Mouse (Mus musculus) WW6 (cell line): ENCODE measurements at regions not wholly inside any gene's neighbourhood (a gene's known extent, or its start where the extent isn't known, plus 50 kb on each side); places are given as distances from the start of the nearest gene placed in this dataset.

Experiments
- DNase-seq: peaks from one replicate; pipeline ENCODE4 v3.0.0-alpha.2; 2013; ENCODE audit warnings: low read depth, low spot score

DNA sequence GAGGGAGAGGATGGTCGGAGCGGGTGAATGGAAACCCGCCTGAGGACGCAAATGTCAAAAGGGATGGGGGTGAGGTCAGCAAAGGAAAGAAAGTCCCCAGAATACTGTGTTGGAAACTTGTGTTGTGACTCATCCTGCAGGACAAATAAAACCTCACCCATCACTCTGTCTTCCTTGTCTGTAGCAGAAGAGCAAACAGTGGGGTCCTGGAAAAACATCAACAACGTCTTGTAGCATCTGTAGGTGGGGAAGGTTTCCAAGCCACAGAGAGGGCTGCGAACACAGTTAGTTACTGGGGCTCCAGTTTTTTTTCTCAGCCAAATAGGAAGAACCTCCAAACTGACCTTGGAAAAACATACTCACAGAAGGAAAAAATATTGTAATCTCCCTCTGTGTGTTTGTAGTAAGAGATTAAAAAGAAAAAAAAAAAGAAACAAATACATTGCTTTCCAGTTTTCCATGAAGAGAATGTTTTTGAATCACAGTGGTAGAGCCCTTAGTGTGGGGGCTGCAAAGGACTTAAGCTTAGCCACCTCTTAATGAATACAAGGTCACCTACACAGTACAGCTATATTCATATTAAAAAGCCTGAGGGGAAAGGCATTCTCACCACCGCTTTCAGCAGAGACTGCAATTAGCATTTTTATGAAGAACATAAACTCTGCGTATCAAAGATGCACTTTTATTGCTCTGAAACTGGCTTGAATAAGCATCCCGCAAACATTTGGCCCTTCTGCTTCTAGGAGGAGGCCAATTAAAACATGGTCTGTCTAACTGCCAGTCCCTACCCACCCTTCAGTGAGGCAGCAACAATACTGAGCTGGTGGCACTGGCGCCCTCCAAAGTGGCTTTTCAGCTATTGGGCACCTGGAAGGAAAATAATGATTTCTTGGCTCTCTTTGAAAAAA, 198.6 kb upstream of the Tprg start:
- no peak for DNase-seq

DNA sequence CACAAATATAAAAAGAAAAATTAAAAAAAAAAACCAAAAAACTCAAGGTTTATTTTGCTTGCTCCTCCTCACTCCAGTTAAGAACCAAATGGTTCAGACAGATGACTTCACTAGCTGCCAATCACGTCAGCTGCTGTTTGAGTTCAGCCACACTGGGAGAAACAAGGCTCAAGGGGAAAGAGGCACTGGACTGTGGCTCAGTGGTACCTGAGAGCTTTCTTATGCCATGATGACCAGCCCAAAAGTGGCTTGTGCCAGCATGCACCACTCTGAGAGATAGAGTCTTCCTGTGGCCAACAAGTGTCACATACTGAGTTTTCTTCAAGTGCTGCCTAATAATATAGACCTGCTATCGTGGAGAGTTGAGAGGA, 198.0 kb upstream of the Tprg start:
- no peak for DNase-seq

DNA sequence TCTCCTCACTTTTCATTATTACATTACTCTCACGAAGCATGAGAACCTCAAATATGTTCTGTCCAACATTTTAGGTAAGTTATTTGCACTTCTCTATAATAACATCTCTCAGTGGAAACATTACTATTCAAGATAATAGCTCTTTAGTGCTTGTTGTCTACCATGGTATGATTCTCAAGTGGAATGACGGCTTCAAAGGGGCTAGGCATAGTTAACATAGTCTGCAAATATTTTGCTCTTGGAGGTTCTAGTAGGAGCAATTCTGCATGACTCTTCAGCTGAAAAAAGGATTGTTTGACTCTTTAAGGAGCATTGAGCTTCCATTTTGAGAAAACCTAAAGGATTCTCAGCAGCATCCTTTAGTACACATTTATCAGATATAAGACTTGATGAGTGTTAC, 182.5 kb upstream of the Tprg start:
- DNase-seq = no peak

DNA sequence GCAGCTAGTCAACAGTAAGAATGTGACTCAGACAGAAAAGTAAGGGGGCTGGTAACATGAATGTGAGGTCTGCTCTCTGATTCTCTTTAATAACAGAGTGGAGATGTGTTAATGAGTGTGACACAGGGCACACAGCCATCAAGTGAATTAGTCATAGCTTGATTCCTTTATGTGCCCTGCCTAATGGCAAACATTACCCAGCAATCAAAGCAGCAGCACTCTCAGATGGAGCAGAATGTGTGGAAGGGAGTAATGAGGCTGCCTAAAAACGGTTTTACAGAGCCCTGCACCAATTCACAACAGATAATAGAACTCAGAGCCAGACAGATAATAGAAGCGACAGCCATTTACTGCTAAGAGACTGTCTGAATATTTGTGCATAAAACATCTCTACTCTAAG, 182.0 kb upstream of the Tprg start:
- no peak for DNase-seq

DNA sequence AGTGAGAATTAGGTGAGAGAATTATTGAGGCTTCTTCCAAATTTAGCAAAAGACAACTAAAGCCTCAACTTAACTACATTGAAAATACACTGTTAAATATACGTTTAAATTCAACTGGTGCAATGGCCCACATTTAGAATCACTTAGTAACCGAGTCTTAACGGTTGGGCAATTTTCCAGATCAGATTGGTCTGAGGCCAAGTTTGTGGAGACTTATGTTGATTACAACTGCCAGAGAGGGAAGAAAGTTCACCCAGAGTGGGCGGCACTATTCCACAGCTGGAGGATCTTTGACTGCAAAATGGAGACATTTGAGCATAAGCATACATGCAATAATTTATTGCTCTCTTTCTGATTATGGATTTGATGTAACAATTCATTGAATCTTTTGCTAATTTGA, 146.5 kb upstream of the Tprg start:
- no peak for DNase-seq

DNA sequence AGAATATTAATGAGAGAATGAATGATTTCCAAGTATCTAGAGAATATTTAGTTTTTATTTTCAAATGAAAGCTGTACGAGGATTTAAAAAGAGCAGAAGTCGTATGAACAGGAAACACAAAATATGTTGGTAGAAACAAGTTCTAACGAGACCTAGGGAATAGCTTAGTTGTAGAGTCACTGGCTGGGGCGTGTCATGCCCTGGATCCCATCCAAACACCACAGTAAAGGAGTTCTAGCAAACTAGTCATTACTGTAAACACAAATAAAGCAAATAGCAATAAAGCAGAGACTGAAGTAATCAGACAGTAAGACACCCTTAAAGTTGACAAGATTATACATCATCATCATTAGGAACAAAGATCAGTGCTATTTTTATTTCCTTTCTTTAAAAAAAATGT, 139.1 kb upstream of the Tprg start:
- DNase-seq = no peak

DNA sequence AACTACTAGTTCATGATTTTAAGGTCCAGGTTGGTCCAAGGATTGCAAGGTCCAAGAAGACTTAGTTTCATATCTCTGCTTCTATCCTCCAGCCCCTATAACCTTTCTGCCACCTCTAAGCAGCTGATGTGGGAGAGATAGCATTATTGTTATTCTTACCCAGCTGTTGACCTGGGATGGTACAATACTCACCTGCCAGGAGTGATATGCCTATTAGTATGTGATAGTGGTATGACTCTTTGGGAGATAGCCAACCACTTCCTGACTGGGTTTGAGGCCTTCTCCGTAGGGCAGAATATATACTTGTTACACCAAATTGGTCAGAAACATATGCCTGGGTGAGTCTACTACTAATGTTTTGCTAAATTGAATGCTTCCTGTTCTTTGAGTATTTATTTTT, 137.4 kb upstream of the Tprg start:
- DNase-seq = no peak

DNA sequence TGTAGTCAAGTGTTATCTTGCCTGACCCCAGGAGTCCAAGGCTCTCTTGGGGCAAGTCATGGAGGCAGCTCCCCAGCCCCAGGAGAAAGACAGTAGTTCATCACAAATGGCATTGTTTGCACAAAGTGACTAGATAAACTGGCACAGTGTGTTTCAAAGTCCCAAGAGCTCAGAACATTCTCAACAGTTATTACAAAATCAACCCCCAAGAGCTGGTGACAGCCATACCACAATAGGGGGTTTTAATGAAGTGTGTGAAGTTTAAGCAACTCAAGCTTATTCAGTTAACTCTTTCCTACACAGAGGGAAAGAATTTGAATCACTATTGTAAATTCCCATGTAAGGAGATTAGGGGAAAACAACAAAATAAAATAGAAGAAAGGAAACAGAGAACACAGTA, 109.7 kb upstream of the Tprg start:
- DNase-seq = no peak

DNA sequence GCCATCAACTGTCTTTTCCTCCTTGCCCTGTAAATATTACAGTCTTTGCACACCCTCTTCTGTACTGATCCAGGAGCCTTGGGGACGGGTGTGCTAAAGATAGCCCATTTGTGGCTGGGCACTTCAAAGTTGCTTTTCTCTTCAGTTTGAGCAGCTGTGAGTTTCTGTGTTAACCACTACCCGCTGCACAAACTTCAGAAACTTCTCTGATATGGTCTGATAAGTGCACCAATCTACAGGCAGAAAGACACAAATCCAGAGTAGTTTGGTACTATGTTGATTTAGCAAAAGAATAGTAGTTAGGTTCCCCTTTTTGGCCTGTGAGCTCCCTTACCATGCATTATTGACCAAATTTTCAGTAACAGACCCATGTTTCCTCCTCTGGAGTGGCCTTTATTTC, 108.6 kb upstream of the Tprg start:
- no peak for DNase-seq

DNA sequence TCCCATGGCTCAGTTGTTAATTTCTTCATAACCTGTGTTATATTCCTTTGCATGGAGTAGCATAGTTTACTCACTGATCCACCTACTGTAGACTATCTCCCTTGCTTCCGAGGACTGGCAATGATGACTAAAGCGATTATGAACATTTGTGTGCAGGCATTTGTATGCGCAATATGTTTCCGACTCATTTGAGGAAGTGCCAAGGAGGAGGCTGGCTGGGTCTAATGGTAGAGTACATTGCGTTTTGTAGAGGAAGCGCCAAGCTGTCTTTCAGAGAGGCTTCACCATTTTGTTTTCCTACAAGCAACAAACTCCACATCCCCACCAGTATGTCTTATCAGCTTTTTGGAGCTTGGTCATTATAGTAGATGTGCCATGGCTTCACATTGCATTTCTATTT, 104.7 kb upstream of the Tprg start:
- no peak for DNase-seq

DNA sequence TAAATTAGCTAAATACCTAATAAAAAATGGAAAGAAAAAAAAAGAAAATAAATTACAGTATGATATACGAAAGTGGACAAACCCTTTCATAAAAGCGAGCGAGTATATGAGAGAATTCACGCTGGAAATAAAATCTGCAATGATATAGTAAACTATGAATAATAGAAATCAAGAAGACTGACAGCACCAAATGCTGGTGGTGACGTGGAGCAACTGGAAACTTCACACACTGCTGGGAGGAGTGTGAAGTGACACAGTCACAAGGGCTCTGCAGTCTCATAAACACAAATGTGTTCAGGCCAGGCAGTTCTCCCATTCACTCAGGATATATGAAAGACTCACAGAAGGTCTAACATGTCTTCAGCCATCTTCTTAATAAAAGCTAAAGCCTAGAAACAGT, 89.5 kb upstream of the Tprg start:
- DNase-seq = no peak

DNA sequence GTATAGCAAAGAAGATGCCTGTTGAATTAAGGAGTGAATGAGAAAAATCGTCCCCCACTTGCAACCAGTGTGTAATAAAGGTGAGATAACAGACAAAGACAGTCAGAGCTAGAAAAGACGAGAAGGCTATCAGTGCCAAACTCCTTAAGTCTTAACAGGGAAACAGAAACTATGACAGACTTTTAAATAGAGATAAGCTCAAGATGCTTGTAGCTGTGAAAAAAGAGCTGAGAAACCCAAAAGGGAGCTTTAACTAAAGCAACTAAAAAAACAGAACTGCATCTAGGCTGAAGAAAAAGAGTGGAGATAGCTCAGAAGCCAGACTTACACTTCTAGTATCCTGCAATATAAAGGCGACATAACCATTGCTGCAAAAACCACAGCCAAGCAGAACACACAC, 87.8 kb upstream of the Tprg start:
- no peak for DNase-seq

DNA sequence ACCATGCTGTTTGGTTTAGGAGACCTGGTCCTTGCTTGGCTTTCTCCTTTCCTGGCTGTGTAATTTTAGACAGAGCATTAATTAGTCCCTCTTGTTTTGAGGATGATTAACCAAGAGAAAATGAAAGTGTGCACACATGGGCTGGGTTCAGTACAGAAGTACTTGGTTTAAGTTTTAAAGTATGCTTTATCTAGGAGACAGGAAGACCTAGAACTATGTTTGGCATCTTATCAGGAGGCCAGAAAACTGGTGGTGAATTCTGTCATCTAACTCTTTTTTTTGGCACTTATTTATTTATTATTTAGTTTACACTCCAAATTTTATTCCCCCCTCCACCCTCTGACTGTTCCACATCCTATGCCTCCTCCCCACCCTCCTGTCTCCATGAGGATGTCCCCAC, 86.6 kb upstream of the Tprg start:
- DNase-seq = no peak

DNA sequence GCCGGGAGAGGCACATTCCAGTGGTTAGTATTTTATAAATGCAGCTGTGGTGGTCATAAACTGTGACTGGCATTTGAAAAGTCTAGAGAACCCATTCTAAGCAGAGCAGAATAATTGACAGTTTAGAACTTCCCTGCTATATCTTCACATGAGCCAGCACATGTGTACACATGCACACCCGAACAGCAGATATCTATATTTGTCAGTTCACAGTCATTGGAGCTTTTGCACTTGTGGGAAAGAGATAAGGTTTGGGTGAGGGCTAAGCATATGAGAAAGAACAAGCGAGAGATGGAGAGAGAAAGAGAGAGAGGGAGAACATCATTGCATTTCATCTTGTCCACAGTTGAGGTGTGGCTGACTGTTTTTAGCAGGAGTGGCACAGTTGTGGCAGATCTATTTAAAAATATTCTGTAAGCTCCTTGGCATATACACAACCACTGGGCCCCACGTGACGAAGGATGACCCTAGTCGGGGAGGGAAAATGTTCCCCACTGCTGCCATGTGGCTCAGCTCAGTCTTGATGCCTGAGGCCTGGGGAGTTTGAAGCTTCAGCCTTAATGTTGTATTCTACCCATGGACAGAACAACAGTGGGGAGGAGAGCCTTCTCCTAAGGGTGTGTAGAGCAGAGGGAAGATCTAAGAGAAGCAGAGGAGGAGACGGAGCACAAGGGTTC, 85.4 kb upstream of the Tprg start:
- no peak for DNase-seq

DNA sequence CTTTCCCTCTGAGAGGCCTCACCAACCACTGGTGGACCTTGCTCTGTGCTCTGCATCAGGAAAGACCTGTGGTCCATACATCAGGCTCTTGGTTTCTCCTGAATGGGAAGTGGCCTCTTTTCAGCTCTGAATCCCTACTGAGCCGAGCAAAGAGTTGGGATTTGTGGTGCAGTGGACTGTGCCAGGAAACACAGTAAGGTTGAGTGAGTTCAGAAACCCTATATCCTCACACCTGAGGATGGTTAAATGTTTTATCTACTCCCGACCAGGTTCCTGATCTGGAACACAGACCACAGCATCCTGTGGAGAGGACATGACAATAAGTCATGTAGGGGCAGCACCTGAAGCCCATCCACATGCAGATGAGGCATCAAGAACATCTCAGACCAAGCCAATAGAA, 73.4 kb upstream of the Tprg start:
- no peak for DNase-seq

DNA sequence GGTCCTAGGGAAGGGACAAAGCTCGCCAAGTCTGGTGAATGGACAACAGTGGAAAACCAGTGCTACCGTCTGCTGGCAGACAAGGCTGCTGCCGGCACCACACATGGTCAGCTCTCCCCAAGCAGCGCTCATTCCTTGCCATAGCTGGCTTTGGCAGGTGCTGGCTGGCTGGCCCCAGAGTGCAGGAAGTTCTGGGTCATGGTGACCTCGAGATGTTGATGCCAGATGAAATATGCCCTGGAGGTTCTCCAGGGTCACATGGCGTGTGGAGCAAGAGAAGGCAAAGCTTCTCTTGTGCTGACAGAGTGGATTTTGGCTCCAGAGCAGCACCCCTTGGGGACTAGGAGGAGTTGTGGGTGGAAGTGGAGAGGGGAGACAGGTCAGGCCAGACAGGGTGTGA, 66.1 kb upstream of the Tprg start:
- DNase-seq = no peak

DNA sequence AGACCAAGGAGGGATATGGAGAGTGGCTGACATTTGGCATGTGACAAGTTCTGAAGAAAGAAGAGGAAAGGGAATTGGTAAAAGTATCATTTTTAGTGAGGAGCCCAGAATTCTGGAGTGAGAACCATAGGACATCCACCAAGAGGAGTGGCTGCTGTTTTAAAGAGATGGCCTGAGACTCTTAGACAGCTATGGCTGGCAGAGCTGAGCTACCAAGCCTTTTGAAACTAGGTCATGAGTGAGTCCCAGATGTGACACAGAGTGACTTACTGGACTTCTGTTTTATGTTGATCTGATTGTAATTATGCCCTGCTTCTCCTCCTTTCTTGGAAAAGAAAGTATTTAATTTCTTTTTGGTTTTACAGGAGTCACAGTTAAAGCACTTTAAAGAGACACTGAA, 61.8 kb upstream of the Tprg start:
- no peak for DNase-seq
